Mouse (Mus musculus) frontal cortex, adult 2 months (tissue): ENCODE measurements around the gene Zfp212. TPM values are rescaled to one million over a fixed set of nuclear protein-coding genes. Genes with fewer than 3 reads are reported as not detected.
"Not testable (repeated sequence)": the region's sequence is repeated elsewhere in the genome, so short reads cannot be mapped to it uniquely, and the experiment has no call there.

Experiments
- DNase-seq, 2 experiments: peaks; one replicate each; pipeline ENCODE4 v3.0.0; 2022; ENCODE audit warnings: low spot score in 1 of 2; ENCODE audit errors: extremely low spot score in 1 of 2
- polyA plus RNA-seq: library from polyadenylated mRNA; depleted of rRNA; stranded (reverse); fragments of >200 nt; gene quantifications from 2 replicates; pipeline ENCODE4 v1.2.3, GENCODE M21; 2012; rRNA removed

The Zfp212 gene
- polyA plus RNA-seq, 1 experiment = 12.9 TPM

- no peak for DNase-seq
Observed at GRCm38 (mm10) chr6:47919646-47920446, 430 bp upstream of the Zfp212 start.

- DNase-seq = no peak
Observed at GRCm38 (mm10) chr6:47942461-47942860, 22.2 kb downstream of the Zfp212 start.

DNA sequence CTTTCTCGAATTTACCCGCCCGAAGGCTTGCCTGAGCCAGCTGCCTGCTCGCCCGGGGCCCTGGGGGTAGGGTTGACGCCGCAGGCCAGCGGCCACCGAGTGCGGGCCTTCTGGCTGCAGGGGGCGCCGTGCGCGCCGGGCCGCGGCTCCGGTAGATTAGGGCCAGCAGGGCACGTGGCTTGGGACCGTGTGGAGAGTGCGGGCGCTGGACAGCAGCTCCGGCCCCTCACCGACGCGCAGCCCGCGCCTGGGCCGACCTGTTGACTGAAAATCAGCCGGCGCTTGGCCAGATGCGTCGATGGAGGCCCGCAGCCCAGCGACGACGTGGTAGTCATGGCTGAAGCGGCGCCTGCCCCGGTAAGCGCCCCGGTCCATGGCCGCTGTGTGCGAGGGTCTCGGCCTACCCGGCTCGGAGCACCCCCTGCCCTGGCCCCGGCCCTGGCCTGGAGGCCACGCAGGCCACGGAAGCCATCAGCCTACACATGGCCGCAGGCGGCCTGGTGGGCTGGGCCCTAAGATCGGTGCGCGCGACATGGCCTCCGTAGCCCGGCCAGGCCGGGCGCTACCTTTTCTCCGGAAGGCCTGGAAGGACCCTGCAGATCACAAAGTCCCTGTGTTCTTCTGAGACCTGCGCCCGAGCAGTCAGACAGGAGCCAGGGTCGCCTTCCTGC, 22.9 kb downstream of the Zfp212 start:
- peak in 1 of 2 experiments; percentile 58 for DNase-seq

DNA sequence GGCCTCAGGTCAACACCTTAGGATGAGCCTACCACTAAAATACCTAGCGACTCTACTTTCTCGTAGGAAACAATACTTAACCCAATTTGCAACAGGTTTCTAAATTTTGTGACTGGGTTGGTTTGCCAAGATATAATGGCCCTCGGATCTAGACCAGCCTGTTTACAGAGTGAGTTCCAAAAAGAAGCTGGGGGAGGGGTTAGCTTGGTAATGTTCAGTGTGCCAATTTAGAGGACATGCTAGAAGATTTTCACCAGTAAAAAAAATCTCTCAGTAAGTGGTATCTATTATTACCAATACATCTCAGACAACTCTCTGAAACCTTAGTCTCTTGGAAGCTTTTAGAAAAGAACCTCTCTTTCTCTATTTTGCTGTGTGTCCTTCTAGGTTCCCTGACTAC, 23.4 kb downstream of the Zfp212 start:
- no peak for DNase-seq

- no peak for DNase-seq
Observed at GRCm38 (mm10) chr6:47947388-47947787, 27.1 kb downstream of the Zfp212 start.

- DNase-seq = peak; percentile 91 to 97
Observed at GRCm38 (mm10) chr6:47953191-47953726, 33.0 kb downstream of the Zfp212 start, which contains the start of gene Zfp956. Zfp956 (plus strand) TSS chr6:47953390.

DNA sequence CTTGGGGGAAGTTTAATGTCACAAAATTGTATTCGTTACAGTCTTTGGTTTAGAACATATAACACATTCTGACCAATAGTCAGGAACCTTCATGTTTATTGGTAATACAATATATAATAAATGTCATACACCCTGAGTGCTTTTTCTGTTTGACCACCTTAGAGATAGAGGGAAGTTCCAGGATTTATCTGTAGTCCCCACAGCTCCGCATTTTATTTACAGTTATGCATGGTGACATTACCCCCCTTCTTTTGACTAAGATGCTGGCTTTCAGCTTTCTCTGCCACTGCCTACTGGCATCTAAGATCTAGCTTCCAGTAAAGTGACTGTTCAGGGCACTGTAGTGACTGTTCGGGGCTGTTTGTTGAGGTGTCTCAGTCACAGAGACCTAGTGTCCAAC, 34.1 kb downstream of the Zfp212 start:
- DNase-seq = no peak

DNA sequence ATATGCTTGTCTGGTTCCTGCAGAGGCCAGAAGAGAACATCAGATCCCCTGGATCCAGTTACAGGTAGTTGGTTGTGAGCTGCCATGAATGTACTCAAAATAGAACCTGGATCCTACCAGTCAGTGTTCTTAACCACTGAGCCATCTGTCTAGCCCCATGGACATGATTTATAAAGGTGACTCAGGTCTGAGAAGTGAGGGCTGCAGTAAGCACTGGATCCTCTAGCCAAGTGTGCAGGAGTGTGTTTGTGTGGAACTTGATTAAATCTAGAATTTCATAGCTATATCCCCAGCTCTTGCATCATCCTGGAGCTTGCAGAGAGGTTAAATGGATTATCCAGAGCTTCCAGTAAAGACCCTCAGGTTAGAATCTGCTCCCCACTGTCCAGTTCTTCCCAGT, 37.5 kb downstream of the Zfp212 start:
- no peak for DNase-seq

- no peak for DNase-seq
Observed at GRCm38 (mm10) chr6:47960685-47961421, 40.6 kb downstream of the Zfp212 start.

DNA sequence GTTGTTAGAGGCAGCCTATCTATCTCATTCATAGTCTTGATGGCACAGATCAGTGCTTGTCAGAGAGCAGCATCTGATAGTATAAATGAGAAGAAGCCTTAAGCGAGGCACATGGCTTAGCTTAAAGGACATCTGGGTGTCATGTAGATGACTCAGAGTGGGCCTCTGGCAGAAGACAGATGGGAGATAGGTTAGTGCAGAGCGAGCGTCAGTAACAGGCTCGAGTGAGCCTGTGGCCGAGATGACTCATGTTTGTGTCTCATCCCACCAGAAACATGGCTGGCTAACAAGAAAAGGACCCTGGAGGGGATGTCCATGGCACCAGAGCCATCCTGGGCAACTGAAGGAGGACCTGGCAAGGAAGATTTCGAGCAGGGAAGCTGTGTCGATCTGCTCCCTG, 42.8 kb downstream of the Zfp212 start:
- peak; percentile 14 to 51 for DNase-seq

DNA sequence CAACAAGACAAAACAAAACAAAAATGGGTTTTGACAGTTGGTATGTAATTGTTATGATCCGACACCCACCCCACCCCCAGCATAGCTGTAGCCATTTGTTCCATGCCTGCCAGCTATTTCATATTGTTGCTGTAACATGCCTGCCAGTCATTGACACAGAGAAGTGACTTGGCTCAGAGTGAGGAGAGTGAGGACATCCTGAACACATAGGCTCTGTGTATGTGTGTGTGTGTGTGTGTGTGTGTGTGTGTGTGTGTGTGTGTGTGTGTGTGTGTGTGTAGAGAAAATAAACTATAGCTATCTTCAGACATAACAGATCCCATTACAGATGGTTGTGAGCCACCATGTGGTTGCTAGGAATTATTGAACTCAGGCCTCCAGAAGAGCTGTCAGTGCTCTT, 47.9 kb downstream of the Zfp212 start:
- DNase-seq = not testable (repeated sequence)

DNA sequence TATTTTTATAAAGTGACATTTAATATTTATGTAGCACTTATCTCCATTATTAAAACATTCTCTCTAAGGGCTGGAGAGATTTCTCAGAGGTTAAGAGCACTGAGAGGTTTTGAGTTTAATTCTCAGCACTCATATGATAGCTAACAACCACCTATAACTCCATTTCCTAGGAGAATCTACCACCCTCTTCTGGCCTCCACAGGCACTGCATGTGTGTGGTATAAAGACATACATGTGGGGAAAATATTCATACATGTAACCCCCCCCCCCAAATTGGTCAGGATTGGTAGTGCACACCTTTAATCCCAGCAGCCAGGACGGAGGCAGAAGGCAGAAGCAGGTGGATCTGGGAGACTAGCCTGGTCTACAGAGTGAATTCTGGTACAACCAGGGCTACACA, 54.3 kb downstream of the Zfp212 start:
- no peak for DNase-seq

GRCm38 (mm10) chr6:47978897-47979368, 58.7 kb downstream of the Zfp212 start:
- peak; percentile 69 to 88 for DNase-seq

Other genes with a start within 250 kb of the Zfp212 start
- 35.4 and 36.8 TPM in 2 replicates for gene Pdia4, start 107.0 kb upstream of the Zfp212 start, polyA plus RNA-seq
- gene Zfp786, start 89.6 kb upstream of the Zfp212 start, polyA plus RNA-seq = 2.4 TPM in 2 replicates
- gene Zfp398, start 84.8 kb upstream of the Zfp212 start, polyA plus RNA-seq = 14.3 and 15.4 TPM in 2 replicates
- 11.2 and 11.5 TPM in 2 replicates for gene Zfp282, start 43.3 kb upstream of the Zfp212 start, polyA plus RNA-seq
- 28.6 and 34.0 TPM in 2 replicates for gene Zfp956, start 32.9 kb downstream of the Zfp212 start, polyA plus RNA-seq
- gene Zfp777, start 128.4 kb downstream of the Zfp212 start, polyA plus RNA-seq = 22.9 and 23.1 TPM in 2 replicates
- 29.6 and 29.9 TPM in 2 replicates for gene Zfp746, start 166.1 kb downstream of the Zfp212 start, polyA plus RNA-seq